Mouse (Mus musculus): ENCODE measurements around the gene Tns3.

DNA sequence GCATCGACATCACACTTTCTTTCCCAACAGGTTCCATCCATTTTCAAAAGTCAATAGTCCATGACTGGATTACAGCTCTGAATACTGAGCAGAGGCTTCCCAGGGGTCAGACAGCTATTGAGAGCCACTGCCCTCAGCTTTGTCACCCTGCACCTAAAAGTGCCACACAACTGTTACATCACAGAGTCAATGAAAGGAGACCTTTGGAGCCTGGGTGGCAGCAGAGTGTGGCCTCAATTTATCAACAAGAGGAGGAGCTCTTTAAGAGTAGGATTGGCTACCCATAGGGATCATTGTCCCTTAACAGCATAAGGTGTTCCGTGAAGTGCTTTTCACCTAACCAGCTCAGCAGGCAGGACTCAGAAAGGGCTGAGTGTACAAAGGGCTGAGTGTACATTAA, 154.0 kb downstream of the Tns3 start:
- TF ChIP-seq MAX (IDR thresholded peaks at IDR 0.05; ENCODE audit: low read depth) (no peak), POLR2A (IDR thresholded peaks at IDR 0.05; ENCODE audit: insufficient read length, low read depth) (no peak), USF1 (IDR thresholded peaks at IDR 0.05; ENCODE audit: low read depth) (no peak), POLR2AphosphoS2 (IDR thresholded peaks at IDR 0.05; ENCODE audit: insufficient read length, low read depth) (no peak), E2F4 (IDR thresholded peaks at IDR 0.05; ENCODE audit: insufficient read depth) (no peak), MYOD1 (IDR thresholded peaks at IDR 0.05; ENCODE audit: control insufficient read depth in 1 of 3, insufficient read length in 2 of 3, low read depth in 2 of 3) (no peak), CEBPB (IDR thresholded peaks at IDR 0.05; ENCODE audit: insufficient read depth, poor library complexity, severe bottlenecking) (no peak), TCF12 (IDR thresholded peaks at IDR 0.05; ENCODE audit: insufficient read depth, poor library complexity, severe bottlenecking) (no peak)
